Mouse (Mus musculus): ENCODE measurements around the gene Spaca4. TPM values are rescaled to one million over a fixed set of nuclear protein-coding genes. Genes with fewer than 3 reads are reported as not detected.

The Spaca4 gene
- polyA plus RNA-seq, 1 experiment, result not detected

- Histone ChIP-seq H3K4me3 (no peak overlapping the region), H3ac (ENCODE audit: control insufficient read depth, insufficient read length) (no peak overlapping the region), H3K4me2 (ENCODE audit: low read depth) (no peak overlapping the region), H3K36me3 (ENCODE audit: control insufficient read depth, insufficient read depth) (no peaks in the 10 kb centered on the region), H3K79me2 (ENCODE audit: control insufficient read depth, insufficient read depth) (no peaks in the 10 kb centered on the region), H3K27me3 (ENCODE audit: control insufficient read depth, insufficient read depth, insufficient read length) (no peaks in the 10 kb centered on the region)
- TF ChIP-seq TCF12 (IDR thresholded peaks at IDR 0.05; ENCODE audit: insufficient read depth, poor library complexity, severe bottlenecking) (no peak), MAX (IDR thresholded peaks at IDR 0.05; ENCODE audit: low read depth) (no peak), POLR2A (IDR thresholded peaks at IDR 0.05; ENCODE audit: insufficient read length, low read depth) (no peak), MYOG (IDR thresholded peaks at IDR 0.05; ENCODE audit: control insufficient read depth in 1 of 3, insufficient read depth in 1 of 3, insufficient read length in 2 of 3, low read depth in 2 of 3) (no peak), REST (IDR thresholded peaks at IDR 0.05; ENCODE audit: insufficient read depth, insufficient read length) (no peak), MYOD1 (IDR thresholded peaks at IDR 0.05; ENCODE audit: control insufficient read depth in 1 of 3, insufficient read length in 2 of 3, low read depth in 2 of 3) (no peak), E2F4 (IDR thresholded peaks at IDR 0.05; ENCODE audit: insufficient read depth) (no peak), SRF (IDR thresholded peaks at IDR 0.05; ENCODE audit: control insufficient read depth, insufficient read length, low read depth) (no peak), USF1 (IDR thresholded peaks at IDR 0.05; ENCODE audit: low read depth) (no peak), TCF3 (IDR thresholded peaks at IDR 0.05; ENCODE audit: insufficient read length, low read depth) (no peak), CEBPB (IDR thresholded peaks at IDR 0.05; ENCODE audit: insufficient read depth, poor library complexity, severe bottlenecking) (no peak), POLR2AphosphoS2 (IDR thresholded peaks at IDR 0.05; ENCODE audit: insufficient read length, low read depth) (no peak)
These were observed 462 bp downstream of the Spaca4 start for GRCm38 (mm10) chr7:45725151-45725550.

- no peaks in the 10 kb centered on the region for H3K27me3 ChIP-seq (ENCODE audit: control insufficient read depth, insufficient read depth, insufficient read length)
- TF ChIP-seq MYOG (IDR thresholded peaks at IDR 0.05; ENCODE audit: control insufficient read depth in 1 of 3, insufficient read depth in 1 of 3, insufficient read length in 2 of 3, low read depth in 2 of 3) (no peak), POLR2A (IDR thresholded peaks at IDR 0.05; ENCODE audit: insufficient read length, low read depth) (no peak), MYOD1 (IDR thresholded peaks at IDR 0.05; ENCODE audit: control insufficient read depth in 1 of 3, insufficient read length in 2 of 3, low read depth in 2 of 3) (no peak), SRF (IDR thresholded peaks at IDR 0.05; ENCODE audit: control insufficient read depth, insufficient read length, low read depth) (no peak), E2F4 (IDR thresholded peaks at IDR 0.05; ENCODE audit: insufficient read depth) (no peak), POLR2AphosphoS2 (IDR thresholded peaks at IDR 0.05; ENCODE audit: insufficient read length, low read depth) (no peak), USF1 (IDR thresholded peaks at IDR 0.05; ENCODE audit: low read depth) (no peak)
- no peak overlapping the region for H3ac ChIP-seq (ENCODE audit: control insufficient read depth, insufficient read length)
- H3K79me2 ChIP-seq (ENCODE audit: control insufficient read depth, insufficient read depth), result peaks cover 7% of the 10 kb centered on the region
- H3K36me3 ChIP-seq (ENCODE audit: control insufficient read depth, insufficient read depth), result no peaks in the 10 kb centered on the region
- H3K4me3 ChIP-seq, result no peak overlapping the region
- H3K4me2 ChIP-seq (ENCODE audit: low read depth), result no peak overlapping the region
These were observed 1.8 kb downstream of the Spaca4 start for GRCm38 (mm10) chr7:45723781-45724180.

- Histone ChIP-seq H3K79me2 (ENCODE audit: control insufficient read depth, insufficient read depth) (peaks cover 12% of the 10 kb centered on the region), H3K36me3 (ENCODE audit: control insufficient read depth, insufficient read depth) (no peaks in the 10 kb centered on the region), H3K4me3 (no peak overlapping the region), H3ac (ENCODE audit: control insufficient read depth, insufficient read length) (no peak overlapping the region), H3K27me3 (ENCODE audit: control insufficient read depth, insufficient read depth, insufficient read length) (no peaks in the 10 kb centered on the region), H3K4me2 (ENCODE audit: low read depth) (no peak overlapping the region)
- TF ChIP-seq REST (IDR thresholded peaks at IDR 0.05; ENCODE audit: insufficient read depth, insufficient read length) (no peak), TCF3 (IDR thresholded peaks at IDR 0.05; ENCODE audit: insufficient read length, low read depth) (no peak), E2F4 (IDR thresholded peaks at IDR 0.05; ENCODE audit: insufficient read depth) (no peak), POLR2AphosphoS2 (IDR thresholded peaks at IDR 0.05; ENCODE audit: insufficient read length, low read depth) (no peak), MYOD1 (IDR thresholded peaks at IDR 0.05; ENCODE audit: control insufficient read depth in 1 of 3, insufficient read length in 2 of 3, low read depth in 2 of 3) (no peak), TCF12 (IDR thresholded peaks at IDR 0.05; ENCODE audit: insufficient read depth, poor library complexity, severe bottlenecking) (no peak), SRF (IDR thresholded peaks at IDR 0.05; ENCODE audit: control insufficient read depth, insufficient read length, low read depth) (no peak), CEBPB (IDR thresholded peaks at IDR 0.05; ENCODE audit: insufficient read depth, poor library complexity, severe bottlenecking) (no peak), USF1 (IDR thresholded peaks at IDR 0.05; ENCODE audit: low read depth) (no peak), MYOG (IDR thresholded peaks at IDR 0.05; ENCODE audit: control insufficient read depth in 1 of 3, insufficient read depth in 1 of 3, insufficient read length in 2 of 3, low read depth in 2 of 3) (no peak), POLR2A (IDR thresholded peaks at IDR 0.05; ENCODE audit: insufficient read length, low read depth) (no peak), MAX (IDR thresholded peaks at IDR 0.05; ENCODE audit: low read depth) (no peak)
These were observed 2.3 kb downstream of the Spaca4 start for GRCm38 (mm10) chr7:45723301-45723700.

GRCm38 (mm10) chr7:45722348-45722713, 3.3 kb downstream of the Spaca4 start:
- TF ChIP-seq TCF12 (IDR thresholded peaks at IDR 0.05; ENCODE audit: insufficient read depth, poor library complexity, severe bottlenecking) (no peak), MYOD1 (IDR thresholded peaks at IDR 0.05; ENCODE audit: control insufficient read depth in 1 of 3, insufficient read length in 2 of 3, low read depth in 2 of 3) (no peak), E2F4 (IDR thresholded peaks at IDR 0.05; ENCODE audit: insufficient read depth) (no peak), CEBPB (IDR thresholded peaks at IDR 0.05; ENCODE audit: insufficient read depth, poor library complexity, severe bottlenecking) (no peak), POLR2AphosphoS2 (IDR thresholded peaks at IDR 0.05; ENCODE audit: insufficient read length, low read depth) (peak; percentile 23), POLR2A (IDR thresholded peaks at IDR 0.05; ENCODE audit: insufficient read length, low read depth) (no peak)
- peaks cover 17% of the 10 kb centered on the region for H3K79me2 ChIP-seq (ENCODE audit: control insufficient read depth, insufficient read depth)

More at GRCm38 (mm10) chr7:45722348-45722713, 3.3 kb downstream of the Spaca4 start:
- no peaks in the 10 kb centered on the region for H3K27me3 ChIP-seq (ENCODE audit: control insufficient read depth, insufficient read depth, insufficient read length)
- H3K4me3 ChIP-seq, result no peak overlapping the region
- H3ac ChIP-seq (ENCODE audit: control insufficient read depth, insufficient read length), result no peak overlapping the region
- H3K4me2 ChIP-seq (ENCODE audit: low read depth), result no peak overlapping the region
- H3K36me3 ChIP-seq (ENCODE audit: control insufficient read depth, insufficient read depth), result no peaks in the 10 kb centered on the region

All from myocyte (in vitro differentiated cells).